8 mouse cellular contexts compared by ENCODE assay signal in genomic region chr1:51289620-51290445, GRCm38 (mm10). TPM values are rescaled to one million over a fixed set of nuclear protein-coding genes. Genes with fewer than 3 reads are reported as not detected.
DNase-seq lines count a peak whose midpoint lies in the region; ATAC-seq and TF ChIP-seq lines count a peak whose summit lies in the region.

No protein-coding gene starts in this region.

- H3K9me3 ChIP-seq in hindbrain, embryonic 13.5 days, result no peaks in the 10 kb centered on the region
- no peaks in the 10 kb centered on the region for H3K9me3 ChIP-seq in hindbrain, embryonic 11.5 days (ENCODE audit: control insufficient read depth, low read length)
- H3K9me3 ChIP-seq in embryonic facial prominence, embryonic 12.5 days, result no peaks in the 10 kb centered on the region
- H3K9me3 ChIP-seq in hindbrain, embryonic 16.5 days (ENCODE audit: control insufficient read depth, low read length), result no peaks in the 10 kb centered on the region
- no peaks in the 10 kb centered on the region for H3K9me3 ChIP-seq in liver, embryonic 14.5 days (ENCODE audit: control insufficient read depth, low read length)
- no peaks in the 10 kb centered on the region for H3K9me3 ChIP-seq in stomach, postnatal 0 days (ENCODE audit: control insufficient read depth, low read length)

- peak overlapping the region; percentile 23 for H3K4me2 ChIP-seq in hindbrain, embryonic 13.5 days
- no peak overlapping the region for H3K4me2 ChIP-seq in hindbrain, embryonic 11.5 days (replicated peaks; ENCODE audit: low read depth, low read length)
- H3K4me2 ChIP-seq in embryonic facial prominence, embryonic 12.5 days (replicated peaks), result peak overlapping the region; percentile 31
- H3K4me2 ChIP-seq in hindbrain, embryonic 16.5 days (ENCODE audit: low read length), result peak overlapping the region; percentile 31
- peak overlapping the region; percentile 29 for H3K4me2 ChIP-seq in liver, embryonic 14.5 days (ENCODE audit: low read depth)
- peak overlapping the region; percentile 66 for H3K4me2 ChIP-seq in stomach, postnatal 0 days (replicated peaks; ENCODE audit: low read depth)

- no peak for TF ChIP-seq EP300 in liver, embryonic 14.5 days (IDR thresholded peaks at IDR 0.05; ENCODE audit: low read depth)
- no peak for TF ChIP-seq EP300 in stomach, postnatal 0 days (optimal IDR thresholded peaks at IDR 0.05)

- TF ChIP-seq CTCF in liver, embryonic 14.5 days (IDR thresholded peaks at IDR 0.05; ENCODE audit: low read depth), result no peak
- TF ChIP-seq CTCF in stomach, postnatal 0 days (IDR thresholded peaks at IDR 0.05; ENCODE audit: low read depth), result no peak

- peaks cover 16% of the 10 kb centered on the region for H3K4me1 ChIP-seq in hindbrain, embryonic 13.5 days (replicated peaks)
- H3K4me1 ChIP-seq in hindbrain, embryonic 11.5 days (replicated peaks; ENCODE audit: control insufficient read depth, insufficient read depth, low read length), result no peaks in the 10 kb centered on the region
- peaks cover 8% of the 10 kb centered on the region for H3K4me1 ChIP-seq in embryonic facial prominence, embryonic 12.5 days
- H3K4me1 ChIP-seq in hindbrain, embryonic 16.5 days (ENCODE audit: control insufficient read depth, insufficient read depth, low read depth, low read length), result peaks cover 7% of the 10 kb centered on the region; the same call in 1 of the 2 replicates
- H3K4me1 ChIP-seq in liver, embryonic 14.5 days (replicated peaks; ENCODE audit: control insufficient read depth in 2 of 2, insufficient read depth in 2 of 2, low read length in 1 of 2), result 0 out of 4 replicates have a peak, but pooled peaks cover 0 to 3% of the 10 kb centered on the region in 2 experiments
- no peaks in the 10 kb centered on the region for H3K4me1 ChIP-seq in stomach, postnatal 0 days (replicated peaks; ENCODE audit: control insufficient read depth, insufficient read depth)

- no peak overlapping the region for H3K4me3 ChIP-seq in hindbrain, embryonic 13.5 days
- no peak overlapping the region for H3K4me3 ChIP-seq in hindbrain, embryonic 11.5 days (ENCODE audit: low read depth, low read length)
- peak overlapping the region; percentile 13; the same call in 1 of the 2 replicates for H3K4me3 ChIP-seq in embryonic facial prominence, embryonic 12.5 days
- peak overlapping the region; percentile 16 for H3K4me3 ChIP-seq in hindbrain, embryonic 16.5 days (ENCODE audit: low read length)
- peak overlapping the region; percentile 35 to 39 for H3K4me3 ChIP-seq in liver, embryonic 14.5 days (ENCODE audit: insufficient read depth in 1 of 2, low read depth in 2 of 2, low read length in 2 of 2)
- peak overlapping the region; percentile 54 for H3K4me3 ChIP-seq in stomach, postnatal 0 days (ENCODE audit: low read depth, low read length)

- H3K27me3 ChIP-seq in hindbrain, embryonic 13.5 days, result no peaks in the 10 kb centered on the region
- no peaks in the 10 kb centered on the region for H3K27me3 ChIP-seq in hindbrain, embryonic 11.5 days (ENCODE audit: control insufficient read depth, insufficient read depth, low read length)
- H3K27me3 ChIP-seq in embryonic facial prominence, embryonic 12.5 days, result no peaks in the 10 kb centered on the region
- H3K27me3 ChIP-seq in hindbrain, embryonic 16.5 days (replicated peaks; ENCODE audit: control insufficient read depth, insufficient read depth, low read length), result no peaks in the 10 kb centered on the region
- H3K27me3 ChIP-seq in liver, embryonic 14.5 days (ENCODE audit: control insufficient read depth, insufficient read depth, low read length), result no peaks in the 10 kb centered on the region
- no peaks in the 10 kb centered on the region for H3K27me3 ChIP-seq in stomach, postnatal 0 days (ENCODE audit: control insufficient read depth, insufficient read depth, low read length)

- H3K9ac ChIP-seq in hindbrain, embryonic 13.5 days, result no peak overlapping the region
- H3K9ac ChIP-seq in hindbrain, embryonic 11.5 days (ENCODE audit: low read depth, low read length), result no peak overlapping the region
- H3K9ac ChIP-seq in embryonic facial prominence, embryonic 12.5 days, result peak overlapping the region; percentile 20; the same call in 1 of the 2 replicates
- peak overlapping the region; percentile 11; the same call in 1 of the 2 replicates for H3K9ac ChIP-seq in hindbrain, embryonic 16.5 days (ENCODE audit: low read depth, low read length)
- peak overlapping the region; percentile 23; the same call in 1 of the 2 replicates for H3K9ac ChIP-seq in liver, embryonic 14.5 days (replicated peaks)
- H3K9ac ChIP-seq in stomach, postnatal 0 days (ENCODE audit: low read length), result peak overlapping the region; percentile 76

- 0 out of 2 replicates have a peak, but pooled peaks have one; percentile 29 for ATAC-seq in hindbrain, embryonic 13.5 days (ENCODE audit: low FRiP score)
- no peak for ATAC-seq in hindbrain, embryonic 11.5 days (ENCODE audit: low FRiP score)
- no peak for ATAC-seq in embryonic facial prominence, embryonic 12.5 days (ENCODE audit: insufficient number of reproducible peaks, insufficient read depth, low FRiP score, low TSS enrichment)
- peak; percentile 26; the same call in 1 of the 2 replicates for ATAC-seq in hindbrain, embryonic 16.5 days
- no peak for ATAC-seq in liver, embryonic 14.5 days (ENCODE audit: insufficient read depth)
- ATAC-seq in stomach, postnatal 0 days (ENCODE audit: low FRiP score, low TSS enrichment), result peak; percentile 51

- no peak for DNase-seq in hindbrain, embryonic 11.5 days (ENCODE audit: low spot score)
- no peak for DNase-seq in liver, embryonic 14.5 days (ENCODE audit: low read depth in 3 of 3, low spot score in 3 of 3)
- peak; percentile 43 for DNase-seq in stomach, postnatal 0 days (ENCODE audit: low spot score)
- DNase-seq in left cerebral cortex, adult 18-20 months (ENCODE audit: low spot score in 2 of 2), result no peak
- no peak for DNase-seq in cerebellum, adult 11 months

- H3K36me3 ChIP-seq in hindbrain, embryonic 13.5 days, result no peaks in the 10 kb centered on the region
- H3K36me3 ChIP-seq in hindbrain, embryonic 11.5 days (ENCODE audit: control insufficient read depth, insufficient read depth, low read length), result no peaks in the 10 kb centered on the region
- no peaks in the 10 kb centered on the region for H3K36me3 ChIP-seq in embryonic facial prominence, embryonic 12.5 days
- H3K36me3 ChIP-seq in hindbrain, embryonic 16.5 days (ENCODE audit: control insufficient read depth, insufficient read depth, low read length), result no peaks in the 10 kb centered on the region
- no peaks in the 10 kb centered on the region for H3K36me3 ChIP-seq in liver, embryonic 14.5 days (replicated peaks; ENCODE audit: control insufficient read depth, insufficient read depth, low read depth)
- H3K36me3 ChIP-seq in stomach, postnatal 0 days (ENCODE audit: control insufficient read depth, insufficient read depth, low read length), result no peaks in the 10 kb centered on the region

- peak overlapping the region; percentile 46 for H3K27ac ChIP-seq in hindbrain, embryonic 13.5 days
- no peak overlapping the region for H3K27ac ChIP-seq in hindbrain, embryonic 11.5 days (ENCODE audit: low read depth, low read length)
- peak overlapping the region; percentile 82 for H3K27ac ChIP-seq in embryonic facial prominence, embryonic 12.5 days
- H3K27ac ChIP-seq in hindbrain, embryonic 16.5 days (ENCODE audit: low read depth, low read length), result peak overlapping the region; percentile 61
- H3K27ac ChIP-seq in liver, embryonic 14.5 days, result no peak overlapping the region
- H3K27ac ChIP-seq in stomach, postnatal 0 days (replicated peaks), result peak overlapping the region; percentile 95

- 83% methylated on average over 17 of the region's 17 CpGs for WGBS in hindbrain, embryonic 13.5 days
- 88% methylated on average over 17 of the region's 17 CpGs for WGBS in hindbrain, embryonic 11.5 days
- WGBS in embryonic facial prominence, embryonic 12.5 days, result 85% methylated on average over 17 of the region's 17 CpGs
- WGBS in hindbrain, embryonic 16.5 days, result 77% methylated on average over 17 of the region's 17 CpGs
- WGBS in liver, embryonic 14.5 days (ENCODE audit: insufficient replicate concordance), result 67% methylated on average over 17 of the region's 17 CpGs
- WGBS in stomach, postnatal 0 days, result 37% methylated on average over 17 of the region's 17 CpGs

RNA-seq across cellular contexts. Expression of gene Cavin2, which starts 0.9 kb away (rescaled TPM):
- polyA plus RNA-seq in hindbrain, embryonic 13.5 days (2015; fragmentation: Nextera tagmentation; extraction: Ambion mirVana), result 6.9 and 7.3 TPM in 2 replicates
- 4.5 and 5.0 TPM in 2 replicates for polyA plus RNA-seq in hindbrain, embryonic 11.5 days (2014; fragmentation: Nextera tagmentation; extraction: Ambion mirVana)
- polyA plus RNA-seq in embryonic facial prominence, embryonic 12.5 days (2016; fragmentation: Nextera tagmentation; extraction: Ambion mirVana), result 11.8 and 14.5 TPM in 2 replicates
- 10.2 and 13.5 TPM in 2 replicates for polyA plus RNA-seq in hindbrain, embryonic 16.5 days (2015; fragmentation: Nextera tagmentation; extraction: Ambion mirVana)
- polyA plus RNA-seq in liver, embryonic 14.5 days (2012; rRNA removed), result 7.0 and 10.3 TPM in 2 replicates
- polyA plus RNA-seq in liver, embryonic 14.5 days (2014; fragmentation: Nextera tagmentation; extraction: Ambion mirVana), result 22.7 and 24.9 TPM in 2 replicates
- 42.5 and 46.1 TPM in 2 replicates for polyA plus RNA-seq in stomach, postnatal 0 days (2015; fragmentation: Nextera tagmentation; extraction: Ambion mirVana)
- total RNA-seq in left cerebral cortex, adult 18-20 months (2021), result 1 to 10 TPM; 8.8 to 8.9 TPM

Comparison
In these comparisons a context has a peak if more than half of its experiments do, and no peak if none do; other contexts are left out.
1. ATAC-seq: peak in hindbrain, embryonic 13.5 days (single experiment), hindbrain, embryonic 16.5 days (single experiment) and stomach, postnatal 0 days (single experiment); none in hindbrain, embryonic 11.5 days (single experiment), embryonic facial prominence, embryonic 12.5 days (single experiment) and liver, embryonic 14.5 days (single experiment).
2. H3K27ac ChIP-seq: peak in hindbrain, embryonic 13.5 days (single experiment), embryonic facial prominence, embryonic 12.5 days (single experiment), hindbrain, embryonic 16.5 days (single experiment) and stomach, postnatal 0 days (single experiment); none in hindbrain, embryonic 11.5 days (single experiment) and liver, embryonic 14.5 days (single experiment).
3. H3K4me3 ChIP-seq: peak in embryonic facial prominence, embryonic 12.5 days (single experiment), hindbrain, embryonic 16.5 days (single experiment), liver, embryonic 14.5 days (2 of 2) and stomach, postnatal 0 days (single experiment); none in hindbrain, embryonic 13.5 days (single experiment) and hindbrain, embryonic 11.5 days (single experiment).
4. H3K9ac ChIP-seq: peak in embryonic facial prominence, embryonic 12.5 days (single experiment), hindbrain, embryonic 16.5 days (single experiment), liver, embryonic 14.5 days (single experiment) and stomach, postnatal 0 days (single experiment); none in hindbrain, embryonic 13.5 days (single experiment) and hindbrain, embryonic 11.5 days (single experiment).